Comparison of ENCODE assay signal across 19 mouse cellular contexts in the genomic region with DNA sequence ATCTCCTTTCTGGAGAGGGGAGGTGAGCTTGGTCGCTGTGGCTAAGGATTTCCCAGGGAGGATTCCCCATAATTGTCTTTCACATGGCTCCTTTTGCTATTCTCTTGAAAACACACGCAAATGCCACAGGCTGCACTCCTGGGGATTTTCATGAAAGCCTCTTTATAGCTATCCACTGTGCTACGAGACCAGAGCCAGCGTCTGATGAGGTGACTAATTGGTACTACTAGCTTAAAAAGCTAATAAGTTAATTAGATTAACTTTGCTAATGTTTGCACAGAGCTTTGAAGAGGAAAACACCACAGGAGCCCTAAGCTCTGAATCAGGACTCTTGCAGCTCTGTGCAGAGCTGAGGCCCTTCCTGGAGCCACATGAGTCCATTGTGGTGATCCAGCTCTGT.
DNase-seq lines count a peak whose midpoint lies in the region; ATAC-seq lines count a peak whose summit lies in the region.
"Had no signal": no experiment of that assay in that cellular context is flagged by ENCODE, and none has a peak within 500 bp of the region (broad histone marks: within the 10 kb centered on the region; RNA-seq: fewer than 3 reads in every experiment).

No protein-coding gene starts in this region.

- peak; percentile 17 for DNase-seq in embryonic facial prominence, embryonic 14.5 days (ENCODE audit: low spot score)
- no peak for DNase-seq in embryonic facial prominence, embryonic 10.5 days (ENCODE audit: low spot score)
- DNase-seq in kidney, adult 9 months: peak; percentile 25
- DNase-seq in kidney, postnatal 10 days: no peak
- DNase-seq in neural tube, embryonic 10.5 days (ENCODE audit: extremely low spot score, low spot score): peak; percentile 22
- peak; percentile 23 for DNase-seq in retina, postnatal 7 days (ENCODE audit: low read depth, low spot score)
- no peak for DNase-seq in heart, adult 8-10 months (ENCODE audit: low spot score)
- DNase-seq: cerebellum, adult 18-20 months; cerebellum, postnatal 14 days; heart, postnatal 4 days; liver; lung, postnatal 4 days; spleen, adult 18-20 months had no signal

- H3K27me3 ChIP-seq in embryonic facial prominence, embryonic 14.5 days (replicated peaks; ENCODE audit: control insufficient read depth, insufficient read depth, low read length): peaks cover 35% of the 10 kb centered on the region
- peaks cover 99% of the 10 kb centered on the region for H3K27me3 ChIP-seq in embryonic facial prominence, embryonic 10.5 days (replicated peaks; ENCODE audit: low read depth, poor library complexity, severe bottlenecking)
- peaks cover 96% of the 10 kb centered on the region for H3K27me3 ChIP-seq in neural tube, embryonic 15.5 days (replicated peaks)
- H3K27me3 ChIP-seq: liver, embryonic 15.5 days had no signal

- 13% methylated on average over 4 of the region's 4 CpGs for WGBS in embryonic facial prominence, embryonic 14.5 days
- 8% methylated on average over 4 of the region's 4 CpGs for WGBS in embryonic facial prominence, embryonic 10.5 days
- WGBS in neural tube, embryonic 15.5 days: 7% methylated on average over 4 of the region's 4 CpGs

- H3K27ac ChIP-seq in embryonic facial prominence, embryonic 14.5 days (replicated peaks; ENCODE audit: low read depth, low read length): no peak overlapping the region
- H3K27ac ChIP-seq in embryonic facial prominence, embryonic 10.5 days (replicated peaks): no peak overlapping the region
- no peak overlapping the region for H3K27ac ChIP-seq in neural tube, embryonic 15.5 days (replicated peaks)
- H3K27ac ChIP-seq: forebrain, embryonic 10.5 days; heart, embryonic 10.5 days; liver, embryonic 15.5 days; neural tube, embryonic 13.5 days had no signal

- H3K4me3 ChIP-seq in embryonic facial prominence, embryonic 14.5 days (ENCODE audit: low read depth, low read length): no peak overlapping the region
- H3K4me3 ChIP-seq in embryonic facial prominence, embryonic 10.5 days: no peak overlapping the region
- H3K4me3 ChIP-seq in neural tube, embryonic 15.5 days (replicated peaks): no peak overlapping the region
- H3K4me3 ChIP-seq: forebrain, embryonic 10.5 days; heart, embryonic 10.5 days; liver, embryonic 15.5 days; neural tube, embryonic 13.5 days had no signal

- H3K9ac ChIP-seq in embryonic facial prominence, embryonic 14.5 days (ENCODE audit: low read depth, low read length): no peak overlapping the region
- H3K9ac ChIP-seq in neural tube, embryonic 15.5 days (replicated peaks): no peak overlapping the region
- H3K9ac ChIP-seq: liver, embryonic 15.5 days; neural tube, embryonic 13.5 days had no signal

- no peaks in the 10 kb centered on the region for H3K36me3 ChIP-seq in embryonic facial prominence, embryonic 14.5 days (ENCODE audit: control insufficient read depth, insufficient read depth, low read length)
- no peaks in the 10 kb centered on the region for H3K36me3 ChIP-seq in embryonic facial prominence, embryonic 10.5 days (replicated peaks)
- H3K36me3 ChIP-seq in neural tube, embryonic 15.5 days: no peaks in the 10 kb centered on the region
- H3K36me3 ChIP-seq: forebrain, embryonic 10.5 days; heart, embryonic 10.5 days; liver, embryonic 15.5 days; neural tube, embryonic 13.5 days had no signal

- H3K4me2 ChIP-seq in embryonic facial prominence, embryonic 14.5 days (ENCODE audit: low read depth, low read length): no peak overlapping the region
- no peak overlapping the region for H3K4me2 ChIP-seq in neural tube, embryonic 15.5 days
- H3K4me2 ChIP-seq: liver, embryonic 15.5 days; neural tube, embryonic 13.5 days had no signal

- no peaks in the 10 kb centered on the region for H3K9me3 ChIP-seq in embryonic facial prominence, embryonic 14.5 days (ENCODE audit: control insufficient read depth, low read length)
- H3K9me3 ChIP-seq in embryonic facial prominence, embryonic 10.5 days: no peaks in the 10 kb centered on the region
- no peaks in the 10 kb centered on the region for H3K9me3 ChIP-seq in neural tube, embryonic 15.5 days (replicated peaks)
- H3K9me3 ChIP-seq: forebrain, embryonic 10.5 days; heart, embryonic 10.5 days; liver, embryonic 15.5 days; neural tube, embryonic 13.5 days had no signal

- ATAC-seq in embryonic facial prominence, embryonic 14.5 days (ENCODE audit: low read depth): peak; percentile 30; the same call in 1 of the 2 replicates
- no peak for ATAC-seq in neural tube, embryonic 15.5 days (ENCODE audit: low FRiP score)
- ATAC-seq: CD4-positive, CD25-positive, alpha-beta regulatory T cell, adult 4 months had no signal

- 0 out of 2 replicates have a peak, but pooled peaks cover 4% of the 10 kb centered on the region for H3K4me1 ChIP-seq in embryonic facial prominence, embryonic 14.5 days (ENCODE audit: control insufficient read depth, insufficient read depth, low read length)
- H3K4me1 ChIP-seq in embryonic facial prominence, embryonic 10.5 days: peaks cover 33% of the 10 kb centered on the region
- H3K4me1 ChIP-seq in neural tube, embryonic 15.5 days: peaks cover 28% of the 10 kb centered on the region
- H3K4me1 ChIP-seq: heart, embryonic 10.5 days; liver, embryonic 15.5 days had no signal

Comparison
In these comparisons a context has a peak if more than half of its experiments do, and no peak if none do; other contexts are left out.
1. DNase-seq: peak in embryonic facial prominence, embryonic 14.5 days (single experiment), kidney, adult 9 months (single experiment), neural tube, embryonic 10.5 days (single experiment) and retina, postnatal 7 days (single experiment); none in embryonic facial prominence, embryonic 10.5 days (single experiment), kidney, postnatal 10 days (single experiment) and heart, adult 8-10 months (single experiment).